Mouse (Mus musculus) lung, adult 2 months (tissue): ENCODE data around the gene Rwdd4a.

ENCODE experiments used
- CTCF ChIP-seq: fragments of 200-500 bp; IDR thresholded peaks from 2 replicates; pipeline ENCODE4 v1.5.1; 2011; ENCODE audit warnings: mild to moderate bottlenecking, low read length, control low read depth; ENCODE audit not compliant: insufficient read depth
- POLR2A ChIP-seq: fragments of 200-500 bp; IDR thresholded peaks from 2 replicates; pipeline ENCODE4 v1.6.1; 2011; ENCODE audit warnings: low read depth, mild to moderate bottlenecking, control low read depth, low read length, borderline replicate concordance; ENCODE audit errors: extremely low read depth

- TF ChIP-seq CTCF (no peak), POLR2A (no peak)
Observed at GRCm38 (mm10) chr8:47547102-47547501, 13.6 kb downstream of the Rwdd4a start.
